Mouse (Mus musculus) induced T-regulatory cell, adult 2 months (primary cell): ENCODE data around the gene Wrap53.
"Not testable (repeated sequence)": the region's sequence is repeated elsewhere in the genome, so short reads cannot be mapped to it uniquely, and the experiment has no call there.

Source experiments
- DNase-seq: peaks from one replicate; pipeline ENCODE4 v3.0.0-alpha.2; 2012; ENCODE audit warnings: low read depth

The Wrap53 gene

DNA sequence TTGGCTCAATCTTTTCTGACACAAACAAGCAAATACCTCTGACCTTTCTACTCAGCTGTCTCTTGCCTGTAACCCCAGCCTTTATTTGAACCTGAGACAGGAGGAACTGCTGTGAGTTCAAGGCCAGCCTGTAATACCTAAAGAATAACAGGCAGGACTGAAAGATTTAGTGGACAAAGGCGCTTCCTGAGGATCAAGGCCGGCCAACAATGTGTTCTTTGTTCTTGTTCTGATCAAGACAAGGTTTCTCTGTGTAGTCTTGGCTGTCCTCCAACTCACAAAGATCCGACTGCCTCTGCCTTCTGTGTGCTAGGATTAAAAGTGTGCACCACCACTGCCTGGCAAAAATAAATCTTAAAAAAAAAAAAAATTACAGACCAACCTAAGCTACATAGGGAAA is 15.7 kb downstream of the Wrap53 start:
- DNase-seq: no peak

DNA sequence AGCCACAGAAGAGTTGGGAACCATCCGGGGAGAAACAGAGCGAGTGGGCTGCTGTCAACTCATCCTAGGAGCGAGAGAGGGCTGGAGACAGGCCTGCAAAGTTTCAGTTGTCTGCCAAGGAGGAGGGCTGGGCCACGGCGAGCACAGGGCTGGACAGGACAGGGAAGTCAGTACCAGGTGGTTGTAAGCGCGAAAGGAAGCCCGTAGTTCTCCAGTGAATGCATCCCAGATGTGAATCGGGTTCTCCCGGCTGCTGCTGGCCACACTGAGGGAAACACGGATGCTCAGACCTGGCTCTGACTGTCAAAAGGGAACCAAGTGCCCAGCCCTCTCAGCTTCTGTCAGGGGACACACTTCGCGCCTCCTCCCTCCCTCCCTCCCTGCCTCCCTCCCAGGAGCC is 16.7 kb downstream of the Wrap53 start:
- DNase-seq: no peak

DNA sequence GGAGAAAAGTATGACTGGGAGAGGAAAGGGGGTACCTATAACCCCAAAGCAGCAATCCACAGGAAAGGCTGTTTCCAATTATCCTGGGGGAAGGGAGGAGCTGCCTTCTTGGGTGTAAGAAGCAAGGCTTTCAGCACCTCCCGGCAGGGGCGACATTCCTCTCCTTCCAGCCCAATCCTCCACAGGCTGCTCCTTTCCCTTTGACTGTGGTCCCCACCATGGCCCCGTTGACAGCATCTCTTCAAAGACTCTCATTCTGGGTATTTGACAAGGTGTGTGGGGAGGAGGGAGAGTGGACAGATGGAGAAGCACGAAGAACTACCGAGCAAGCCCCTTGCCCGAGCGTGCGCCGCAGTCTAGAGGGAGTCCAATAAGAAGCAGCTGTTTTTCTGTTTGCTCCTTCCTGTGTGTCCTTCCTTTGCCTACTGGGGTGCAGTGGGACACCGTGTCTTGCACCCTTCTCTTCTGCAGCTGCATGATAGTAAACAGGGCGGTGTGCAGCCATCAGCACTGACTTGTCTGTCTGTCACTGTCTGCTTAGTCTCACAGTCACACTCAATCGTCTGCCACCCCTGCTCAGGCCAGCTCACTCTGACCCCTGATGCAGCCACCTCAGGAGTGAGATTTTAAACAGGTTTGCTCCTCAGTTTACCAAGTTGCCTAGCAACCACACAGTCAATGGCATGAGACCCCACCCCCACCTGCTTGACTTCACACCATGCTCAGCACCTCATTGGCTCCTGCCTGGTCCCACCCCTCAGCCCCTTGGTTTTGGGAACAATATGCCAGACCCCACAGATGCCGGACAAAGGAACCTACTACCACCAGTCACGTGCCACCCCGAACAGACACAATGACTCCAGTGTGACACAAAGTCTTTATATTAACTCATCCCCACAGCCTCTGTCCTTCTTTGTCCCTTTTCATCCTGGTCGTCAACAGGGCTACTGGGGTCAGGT is 18.9 kb downstream of the Wrap53 start:
- no peak for DNase-seq

DNA sequence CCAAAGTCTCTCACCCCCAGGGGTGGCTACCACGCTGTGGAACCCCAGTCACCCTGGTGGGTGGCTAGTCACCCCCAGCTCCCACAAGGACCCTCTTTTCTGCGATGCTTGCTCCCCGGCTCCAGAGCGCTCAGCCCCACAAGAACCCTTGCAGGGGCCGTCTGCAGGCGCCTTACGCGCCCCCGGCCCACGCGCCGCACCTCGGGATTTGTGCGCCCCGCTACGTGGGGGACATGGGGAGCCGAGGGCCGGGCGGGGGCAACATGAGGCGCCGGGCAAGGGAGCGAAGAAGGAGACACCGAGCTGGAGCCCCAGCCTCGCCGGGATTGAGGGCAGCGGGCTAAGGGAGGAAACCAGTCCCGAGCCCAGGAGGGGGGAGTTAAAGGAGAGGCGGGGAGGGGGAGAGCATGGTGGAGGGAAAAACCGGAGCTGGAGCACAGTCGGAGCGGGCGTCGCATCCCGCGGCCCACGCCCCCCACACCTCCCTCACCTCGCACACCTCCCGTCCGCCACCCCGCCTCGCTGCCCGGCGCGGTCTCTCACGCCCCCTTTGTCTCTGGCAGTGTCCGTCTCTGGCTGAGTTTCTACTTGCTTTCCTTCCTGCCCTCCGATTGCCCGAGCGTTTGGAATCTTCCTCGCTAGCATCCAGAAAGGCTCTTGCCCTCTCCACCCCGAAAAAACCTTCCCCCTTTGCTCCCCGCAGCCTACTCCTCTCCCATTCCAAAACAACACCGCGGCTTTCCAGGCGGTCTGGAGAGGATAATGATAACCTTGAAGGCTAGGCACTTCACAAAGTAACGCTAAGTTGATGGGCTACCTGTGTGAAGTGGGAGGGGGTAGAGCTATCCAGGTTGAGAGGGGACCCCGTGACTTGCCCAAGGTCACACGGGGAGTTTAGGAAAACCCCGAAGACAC is 19.9 kb downstream of the Wrap53 start, which contains the start of gene Efnb3:
Efnb3 (minus strand) TSS at position 355 of the 915 bp plus-strand sequence.
- no peak for DNase-seq

DNA sequence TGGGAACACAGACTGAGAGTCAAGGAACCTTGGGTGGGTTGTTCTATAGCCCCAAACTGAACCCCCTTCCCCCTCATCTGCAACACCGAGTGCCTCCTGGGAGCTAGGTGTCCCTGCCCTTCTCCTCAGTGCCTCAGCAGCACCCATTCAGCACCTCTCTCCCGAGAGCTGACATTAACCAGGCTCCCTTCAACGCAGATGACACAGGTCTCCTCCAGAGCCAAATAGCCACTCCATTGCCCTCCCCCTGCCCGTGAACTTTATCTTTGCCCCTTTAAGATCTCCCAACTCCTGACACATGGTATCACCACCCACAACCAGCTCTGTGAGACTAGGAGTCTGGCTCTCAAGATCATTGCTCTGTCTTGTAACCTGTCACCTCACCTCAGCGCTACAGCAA is 20.9 kb downstream of the Wrap53 start:
- no peak for DNase-seq

DNA sequence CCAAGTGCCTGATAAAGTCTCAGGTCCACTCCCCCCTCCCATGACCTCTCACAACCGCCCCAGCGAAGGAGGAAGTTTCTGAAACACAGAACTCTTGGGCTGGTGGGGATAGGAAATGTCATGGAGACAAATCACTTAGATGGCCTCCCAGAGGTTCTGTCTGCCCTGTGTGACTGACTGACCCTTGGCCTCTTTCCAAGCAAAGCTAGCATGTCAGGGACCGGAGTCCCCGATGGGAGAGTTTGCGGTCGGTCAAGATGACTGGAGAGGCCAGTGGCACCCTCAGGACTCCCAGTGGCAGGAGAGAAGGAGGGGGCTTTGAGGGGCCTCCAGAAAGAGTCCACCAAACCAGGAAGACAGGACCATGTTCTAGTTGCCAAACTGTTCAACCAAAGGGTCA is 21.3 kb downstream of the Wrap53 start:
- no peak for DNase-seq

DNA sequence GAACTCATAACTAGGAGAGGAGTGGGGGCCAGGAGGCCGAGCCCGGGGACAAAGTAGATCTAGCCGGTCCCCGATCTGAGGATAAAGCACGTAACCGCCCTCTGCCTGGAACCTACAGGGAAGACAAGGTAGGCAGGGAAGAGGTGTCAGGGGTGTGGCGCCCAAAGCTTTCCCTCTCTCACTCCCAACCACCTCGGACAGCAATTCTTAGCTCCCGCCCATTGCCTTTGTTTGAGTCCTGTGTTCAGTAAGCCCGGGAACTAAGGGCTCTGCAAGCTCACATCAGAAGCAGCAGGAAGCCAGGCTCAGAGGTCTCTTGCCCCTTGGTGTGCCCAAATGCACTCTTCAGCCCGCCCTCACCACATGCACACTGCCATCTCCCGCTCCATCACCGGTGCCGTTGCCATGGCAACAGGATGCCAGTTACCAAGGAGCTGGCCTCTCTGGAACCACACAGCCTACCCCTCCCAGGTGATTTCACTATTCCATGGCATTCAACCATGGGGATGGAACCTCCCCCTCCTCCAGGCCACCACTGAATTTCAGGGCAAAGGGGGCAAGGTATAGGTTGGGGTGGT is 22.6 kb downstream of the Wrap53 start:
- DNase-seq: no peak

DNA sequence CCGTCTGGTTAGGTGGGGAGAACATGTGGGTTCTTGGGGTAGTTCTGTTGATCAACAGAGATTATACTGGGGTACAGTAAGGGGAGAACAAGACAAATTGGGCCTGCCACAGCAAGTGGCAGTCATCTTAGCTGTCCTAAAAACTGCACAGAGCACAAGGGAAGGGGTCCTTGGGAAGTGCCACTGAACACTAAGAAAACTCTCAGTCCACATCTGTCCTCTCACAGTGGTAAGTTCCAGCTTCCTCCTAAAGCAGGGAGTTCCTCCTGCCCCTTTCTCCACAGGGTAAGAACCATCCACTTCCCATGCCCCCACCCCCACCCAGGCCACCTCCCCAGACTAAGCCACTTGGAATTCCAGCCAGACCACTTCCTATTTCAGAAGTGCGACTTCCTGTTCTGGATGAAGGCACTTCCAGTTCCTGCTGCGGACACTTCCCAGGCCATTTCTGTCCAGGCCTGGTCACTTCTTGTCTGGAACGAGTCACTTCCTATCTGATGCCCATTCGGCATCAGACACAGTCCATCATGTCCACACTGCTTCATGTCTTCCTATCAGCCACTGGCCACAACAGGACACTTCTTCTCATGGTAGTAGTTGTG is 25.4 kb downstream of the Wrap53 start:
- no peak for DNase-seq

DNA sequence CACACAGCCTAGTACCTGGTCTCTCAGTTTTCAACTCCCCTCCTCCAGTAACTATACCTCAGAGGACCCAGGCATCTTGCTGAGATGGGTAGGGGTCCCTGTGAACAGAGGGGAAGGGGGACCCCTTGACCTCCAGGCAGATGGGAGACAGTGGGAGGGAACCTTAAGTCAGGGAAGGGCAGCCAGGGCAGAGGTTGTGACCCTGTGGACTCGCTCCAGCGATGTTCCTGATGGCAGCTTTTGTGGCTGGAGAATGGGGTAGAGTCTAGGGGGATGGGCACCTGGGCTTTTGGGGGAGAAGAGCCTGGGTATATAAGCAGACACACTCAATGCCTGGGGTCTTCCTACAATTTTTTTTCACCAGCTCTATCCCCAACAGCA is 26.7 kb downstream of the Wrap53 start:
- no peak for DNase-seq

DNA sequence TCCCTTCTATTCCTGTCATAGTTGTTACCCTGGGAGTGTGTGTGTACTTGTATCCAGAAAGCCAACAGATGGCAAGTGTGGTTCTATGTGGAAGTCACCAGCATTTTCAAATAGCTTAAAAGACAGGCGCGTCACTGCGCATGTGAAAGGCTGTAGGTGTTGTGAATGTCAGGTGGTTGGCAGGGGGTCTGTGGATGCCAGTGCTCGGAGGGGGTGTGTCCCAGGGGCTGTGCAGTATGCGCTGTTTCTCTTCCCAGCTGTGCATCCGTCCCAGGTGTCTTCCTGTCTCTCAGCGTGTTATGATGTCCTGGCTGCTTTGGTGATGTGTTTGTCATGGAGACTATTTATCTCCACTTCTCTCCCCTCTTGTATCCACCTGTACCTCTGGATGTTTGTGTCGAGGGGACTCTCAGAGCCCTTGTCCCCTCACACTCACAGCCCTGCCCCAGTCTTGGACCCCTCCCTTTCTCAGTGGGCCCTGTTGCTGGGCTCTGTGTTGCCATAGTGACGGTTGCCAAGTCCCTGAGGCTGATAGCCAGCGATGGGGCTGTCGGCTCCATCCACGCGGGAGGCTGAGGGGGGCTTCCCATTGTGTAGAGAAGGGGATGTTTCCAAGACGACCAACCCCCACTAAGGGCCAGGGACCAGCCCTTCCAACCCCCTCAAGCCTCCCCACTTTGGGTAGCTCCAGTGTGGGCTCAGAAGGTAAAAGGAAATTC is 27.3 kb downstream of the Wrap53 start:
- DNase-seq: no peak

DNA sequence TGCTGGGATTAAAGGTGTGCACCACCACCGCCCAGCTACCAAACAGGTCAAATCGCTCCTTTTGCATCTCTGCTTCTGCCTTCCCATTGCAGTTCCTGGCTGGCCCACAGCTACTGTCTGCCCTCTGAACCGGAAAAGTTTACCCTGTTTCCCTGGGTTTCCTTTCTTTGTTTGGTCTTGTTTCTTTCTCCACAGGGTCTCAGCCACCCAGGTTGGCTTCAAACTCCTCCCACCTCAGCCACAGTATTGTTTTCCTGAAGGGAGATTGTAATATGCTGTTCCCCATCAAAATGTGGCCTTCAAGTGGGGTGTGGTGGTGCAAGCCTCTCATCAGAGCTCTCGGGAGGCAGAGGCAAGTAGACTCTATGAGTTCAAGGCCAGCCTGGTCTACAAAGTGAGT is 28.7 kb downstream of the Wrap53 start:
- DNase-seq: no peak

DNA sequence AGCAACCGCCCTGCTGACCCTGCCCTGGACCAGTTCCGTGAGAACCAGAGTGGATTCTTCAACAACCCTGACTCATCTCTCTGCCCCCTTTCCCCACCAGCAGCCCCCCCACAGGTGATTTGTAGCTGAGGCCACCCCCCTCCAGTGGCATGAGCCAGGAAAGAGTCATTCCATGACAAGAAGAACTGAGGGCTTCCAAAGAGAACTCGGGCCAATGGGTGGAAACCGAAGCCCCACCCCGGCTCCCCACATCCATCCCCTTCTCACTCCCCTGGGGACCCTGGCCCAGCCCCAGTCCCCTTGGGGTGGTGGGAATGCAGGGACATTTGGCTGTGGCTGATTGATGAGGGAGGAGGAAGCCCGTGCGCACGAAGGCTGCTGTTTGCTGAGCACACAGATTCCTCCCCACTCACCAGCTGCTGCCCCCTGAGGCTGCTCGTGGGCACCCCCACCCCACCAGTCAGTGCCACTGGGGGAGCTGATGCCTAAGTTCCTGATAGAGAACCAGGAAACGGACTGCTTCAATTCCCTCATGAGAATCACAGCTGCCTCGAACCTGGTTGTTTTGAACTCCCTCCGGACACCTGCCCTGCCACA is 30.9 kb downstream of the Wrap53 start, which contains the start of gene Dnah2:
Dnah2 (minus strand) TSS at position 51 of the 597 bp plus-strand sequence.
- DNase-seq: no peak

DNA sequence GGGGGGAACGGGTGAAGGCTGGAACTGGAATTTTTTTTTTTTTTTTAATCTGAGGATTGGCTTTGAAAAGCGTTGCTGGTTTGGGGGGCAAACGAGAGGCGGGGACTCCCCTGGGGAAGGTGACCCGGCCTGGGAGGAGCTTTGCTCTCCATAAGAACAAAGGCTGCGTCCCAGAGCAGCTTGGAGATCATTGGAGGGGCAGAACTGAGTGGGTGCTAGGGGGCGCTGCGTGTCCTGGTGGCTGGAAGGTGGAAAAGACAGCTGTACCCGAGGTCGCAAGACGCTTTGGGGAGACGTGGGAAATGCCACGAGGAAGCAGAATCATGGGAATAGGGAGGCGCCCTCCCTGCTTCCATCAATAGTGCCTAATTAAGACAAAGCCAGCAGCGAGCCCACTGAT is 33.0 kb downstream of the Wrap53 start:
- peak; percentile 58 for DNase-seq

DNA sequence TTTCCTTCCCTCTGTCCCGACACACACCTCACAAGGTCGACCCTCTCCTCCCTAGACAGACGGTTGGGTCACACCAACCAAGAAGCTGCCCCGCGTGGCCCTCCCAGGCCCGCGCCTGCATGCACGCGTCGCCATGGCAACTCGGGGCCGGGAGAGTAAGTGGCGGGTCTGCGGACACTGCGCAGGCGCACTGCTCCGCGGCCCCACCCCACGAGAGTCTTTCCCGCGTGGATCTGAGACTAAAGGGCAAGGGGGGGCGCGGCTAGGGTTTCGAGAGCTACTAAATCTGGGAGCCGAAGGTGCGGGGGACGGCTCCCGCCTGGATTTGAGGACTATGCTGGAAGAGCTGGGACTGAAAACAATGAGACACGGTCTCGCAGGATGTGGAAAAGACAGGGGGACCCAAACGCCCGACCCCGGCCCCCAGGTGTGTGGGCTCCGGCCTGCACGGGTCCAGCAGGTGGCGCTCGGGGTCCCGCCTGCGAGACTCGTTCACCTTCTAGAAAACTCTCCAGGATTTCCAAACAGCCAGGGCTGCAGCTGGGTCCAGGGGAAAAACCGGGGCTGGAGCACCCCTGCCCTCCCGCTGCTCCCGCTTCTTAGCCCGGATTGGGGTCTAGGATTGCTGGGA is 33.5 kb downstream of the Wrap53 start:
- DNase-seq: peak; percentile 70

DNA sequence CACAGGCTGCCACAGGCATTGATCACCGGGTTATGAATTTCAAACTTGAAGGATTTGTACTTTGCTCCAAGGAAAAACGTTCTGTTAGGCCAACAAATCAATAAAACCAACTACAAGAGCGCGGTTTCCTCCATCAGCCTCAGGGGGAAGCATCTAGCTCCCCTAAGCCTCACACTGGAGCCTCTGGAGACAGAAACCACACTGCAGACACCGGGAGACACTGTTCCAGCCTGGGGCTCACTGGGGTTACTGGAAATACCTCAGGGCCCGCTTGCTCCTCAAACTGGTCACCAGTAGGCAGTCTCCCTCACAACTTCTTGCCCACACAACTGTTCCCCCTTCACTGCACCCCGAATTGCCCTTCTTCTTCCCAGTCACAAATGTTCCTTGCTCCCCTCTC is 34.1 kb downstream of the Wrap53 start:
- DNase-seq: peak; percentile 20

DNA sequence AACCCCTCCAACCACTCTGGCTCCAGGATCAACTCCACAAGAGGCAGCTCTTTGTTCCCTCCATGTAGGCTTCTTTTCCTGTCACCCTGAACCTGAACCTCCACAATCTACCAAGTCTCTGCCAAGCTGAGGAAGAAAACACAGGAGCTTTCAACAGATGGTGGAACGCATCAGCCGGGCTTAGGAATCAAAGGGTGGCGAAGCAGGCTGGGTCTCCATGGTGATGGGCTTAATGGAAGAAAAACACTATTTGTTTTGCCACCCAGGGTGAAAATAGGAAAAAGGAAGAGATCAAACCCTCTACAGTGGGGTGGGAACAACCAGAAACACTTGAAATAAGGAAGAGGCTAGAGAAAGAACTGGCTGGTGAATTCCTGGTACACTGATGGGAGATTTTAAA is 36.5 kb downstream of the Wrap53 start:
- DNase-seq: no peak

DNA sequence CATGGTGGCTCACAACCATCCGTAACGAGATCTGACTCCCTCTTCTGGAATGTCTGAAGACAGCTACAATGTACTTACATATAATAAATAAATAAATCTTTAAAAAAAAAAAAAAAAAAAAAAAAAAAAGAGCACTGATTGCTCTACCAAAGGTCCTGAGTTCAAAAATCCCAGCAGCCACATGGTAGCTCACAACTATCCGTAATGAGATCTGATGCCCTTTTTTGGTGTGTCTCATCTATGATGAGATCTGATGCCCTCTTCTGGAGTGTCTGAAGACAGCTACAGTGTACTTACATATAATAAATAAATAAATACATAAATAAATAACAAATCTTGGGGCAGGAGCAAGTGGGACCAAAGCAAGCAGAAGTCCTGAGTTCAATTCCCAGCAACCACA is 38.3 kb downstream of the Wrap53 start:
- not testable (repeated sequence) for DNase-seq

DNA sequence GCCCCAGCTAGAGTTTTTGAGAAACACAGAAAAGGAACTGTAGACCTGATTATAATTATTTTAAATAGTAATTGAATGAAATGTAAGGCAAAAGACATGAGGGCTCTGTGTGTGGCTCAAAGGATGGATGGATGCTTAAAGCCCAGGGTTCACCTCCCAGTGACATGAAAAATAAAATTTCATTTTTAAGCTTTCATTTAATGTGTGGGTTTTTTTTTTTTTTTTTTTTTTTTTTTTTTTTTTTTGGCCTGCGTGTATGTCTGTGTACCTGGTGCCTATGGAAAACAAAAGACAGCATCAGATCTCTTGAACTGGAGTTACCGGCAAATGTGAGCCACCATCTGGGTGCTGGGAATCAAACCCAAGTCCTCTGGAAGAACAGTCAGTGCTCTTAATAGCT is 39.4 kb downstream of the Wrap53 start:
- DNase-seq: no peak

DNA sequence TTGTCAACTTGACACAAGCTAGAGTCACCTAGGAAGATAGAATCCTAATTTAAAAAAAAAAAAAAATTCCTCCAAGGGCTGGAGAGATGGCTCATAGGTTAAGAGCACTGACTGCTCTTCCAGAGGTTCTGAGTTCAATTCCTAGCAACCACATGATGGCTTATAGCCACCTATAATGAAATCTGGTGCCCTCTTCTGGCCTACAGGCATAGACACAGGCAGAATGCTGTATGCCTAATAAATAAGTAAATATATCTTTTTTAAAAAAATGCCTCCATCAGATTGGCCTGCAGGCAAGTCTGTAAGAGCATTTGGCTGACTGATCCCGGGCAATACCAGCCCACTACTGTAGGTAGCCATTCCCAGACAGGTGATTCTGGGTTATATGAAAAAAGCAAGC is 45.1 kb downstream of the Wrap53 start:
- peak; percentile 27 for DNase-seq

DNA sequence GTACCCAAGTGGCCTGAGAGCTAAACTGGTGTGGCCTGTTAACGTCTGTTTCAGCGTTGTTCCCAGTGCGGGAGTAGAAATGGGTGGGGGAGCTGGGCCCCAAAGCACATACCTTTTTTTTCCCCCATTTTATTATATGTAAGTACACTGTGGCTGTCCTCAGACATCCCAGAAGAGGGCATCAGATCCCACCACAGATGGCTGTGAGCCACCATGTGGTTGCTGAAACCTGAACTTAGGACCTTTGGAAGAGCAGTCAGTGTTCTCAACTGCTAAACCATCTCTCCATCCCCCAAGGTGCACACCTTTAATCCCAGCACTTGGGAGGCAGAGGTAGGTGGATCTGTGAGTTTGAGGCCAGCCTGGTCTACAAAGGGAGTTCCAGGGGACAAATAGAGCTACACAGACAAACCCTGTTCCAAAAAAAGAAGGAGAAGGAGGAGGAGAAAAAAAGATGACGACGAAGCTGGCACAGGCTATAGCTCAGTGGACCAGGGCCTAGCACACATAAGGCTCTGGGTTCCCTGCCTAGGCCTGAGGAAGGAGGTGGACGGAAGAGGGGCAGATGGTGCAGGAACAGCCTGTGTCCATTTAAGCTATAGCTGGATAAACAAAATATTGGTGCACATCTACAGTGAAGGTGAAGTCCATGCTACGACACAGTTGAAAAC is 47.4 kb downstream of the Wrap53 start:
- no peak for DNase-seq
